17 mouse cellular contexts compared by ENCODE assay signal in genomic region chr3:18671681-18672080, GRCm38 (mm10).
"Had no signal": no experiment of that assay in that cellular context is flagged by ENCODE, and none has a peak within 500 bp of the region (broad histone marks: within the 10 kb centered on the region; RNA-seq: fewer than 3 reads in every experiment).

No protein-coding gene starts in this region.

- H3K4me2 ChIP-seq: lung, embryonic 15.5 days; midbrain, embryonic 11.5 days; midbrain, embryonic 13.5 days; midbrain, embryonic 15.5 days; neural tube, embryonic 12.5 days; stomach, embryonic 15.5 days had no signal

- H3K9ac ChIP-seq: lung, embryonic 15.5 days; midbrain, embryonic 13.5 days; midbrain, embryonic 15.5 days; neural tube, embryonic 12.5 days; stomach, embryonic 15.5 days had no signal

- H3K27me3 ChIP-seq: lung, embryonic 15.5 days; megakaryocyte, embryonic 14.5 days; midbrain, embryonic 13.5 days; midbrain, embryonic 15.5 days; neural tube, embryonic 12.5 days; stomach, embryonic 15.5 days had no signal

- H3K4me1 ChIP-seq: lung, embryonic 15.5 days; megakaryocyte, embryonic 14.5 days; midbrain, embryonic 15.5 days; neural tube, embryonic 12.5 days; stomach, embryonic 15.5 days had no signal

- H3K9me3 ChIP-seq: lung, embryonic 15.5 days; megakaryocyte, embryonic 14.5 days; midbrain, embryonic 13.5 days; midbrain, embryonic 15.5 days; neural tube, embryonic 12.5 days; stomach, embryonic 15.5 days had no signal

- ATAC-seq: lung, postnatal 0 days; midbrain, embryonic 13.5 days; midbrain, embryonic 15.5 days had no signal

- H3K36me3 ChIP-seq: lung, embryonic 15.5 days; midbrain, embryonic 13.5 days; midbrain, embryonic 15.5 days; neural tube, embryonic 12.5 days; stomach, embryonic 15.5 days had no signal

- DNase-seq: lung, adult 2 months; lung, postnatal 14 days; lung, postnatal 36 days; right cerebral cortex, postnatal 14 days; thymus, adult 18-20 months; thymus, postnatal 14 days; thymus, postnatal 36 days had no signal

- H3K27ac ChIP-seq: lung, embryonic 15.5 days; macrophage; midbrain, embryonic 13.5 days; midbrain, embryonic 15.5 days; neural tube, embryonic 12.5 days; stomach, embryonic 15.5 days; stomach, postnatal 0 days had no signal

- H3K4me3 ChIP-seq: lung, embryonic 15.5 days; megakaryocyte, embryonic 14.5 days; midbrain, embryonic 13.5 days; midbrain, embryonic 15.5 days; neural tube, embryonic 12.5 days; stomach, embryonic 15.5 days had no signal
